Mouse (Mus musculus) bone marrow, adult 2 months (tissue): ENCODE data around the gene Mettl9. TPM values are rescaled to one million over a fixed set of nuclear protein-coding genes. Genes with fewer than 3 reads are reported as not detected.

ENCODE experiments used
- H3K27ac ChIP-seq: fragments of 200-500 bp; 2 replicates; pipeline ENCODE4 v1.5.1; 2012; ENCODE audit warnings: low read depth, mild to moderate bottlenecking, control low read depth, inconsistent platforms, low read length; ENCODE audit not compliant: control insufficient read depth, poor library complexity, insufficient read depth
- H3K4me1 ChIP-seq: fragments of 200-500 bp; 2 replicates; pipeline ENCODE4 v1.6.1; 2011; ENCODE audit warnings: low read length; ENCODE audit not compliant: control insufficient read depth, insufficient read depth
- H3K4me3 ChIP-seq: fragments of 200-500 bp; replicated peaks from 2 replicates; pipeline ENCODE3; 2011; ENCODE audit warnings: mild to moderate bottlenecking, low read depth, low read length, control low read depth; ENCODE audit not compliant: control insufficient read depth
- CTCF ChIP-seq: fragments of 200-500 bp; IDR thresholded peaks from 2 replicates; pipeline ENCODE4 v1.5.1; 2011; ENCODE audit warnings: low read length, control low read depth; ENCODE audit not compliant: control insufficient read depth, insufficient read depth
- POLR2A ChIP-seq: fragments of 200-500 bp; IDR thresholded peaks from 2 replicates; pipeline ENCODE4 v1.6.1; 2011; ENCODE audit warnings: low read depth, mild to moderate bottlenecking, control low read depth, low read length, borderline replicate concordance; ENCODE audit not compliant: control insufficient read depth
- WGBS: fragments of 180-500 bp; shearing (Covaris S2); methylation state at CpG from one replicate; pipeline ENCODE4 v1.1.7; 2018; 5-methylcytosine and 5-hydroxymethylcytosine counted together
- polyA plus RNA-seq: library from polyadenylated mRNA; stranded (reverse); fragments of >200 nt; gene quantifications from 2 replicates; pipeline ENCODE4 v1.2.4, GENCODE M21; 2011; ENCODE audit warnings: low replicate concordance; ENCODE audit not compliant: missing spikeins, insufficient read depth, insufficient read length

The Mettl9 gene
- polyA plus RNA-seq, 1 experiment = 48.1 TPM

- H3K27ac ChIP-seq = no peak overlapping the region
- no peak overlapping the region for H3K4me3 ChIP-seq
- TF ChIP-seq POLR2A (no peak), CTCF (no peak)
- 68% methylated on average over 4 of the region's 4 CpGs for WGBS
- no peaks in the 10 kb centered on the region; the same call in 1 of the 2 replicates for H3K4me1 ChIP-seq
Observed at GRCm38 (mm10) chr7:121053071-121053470, 18.8 kb downstream of the Mettl9 start.

DNA sequence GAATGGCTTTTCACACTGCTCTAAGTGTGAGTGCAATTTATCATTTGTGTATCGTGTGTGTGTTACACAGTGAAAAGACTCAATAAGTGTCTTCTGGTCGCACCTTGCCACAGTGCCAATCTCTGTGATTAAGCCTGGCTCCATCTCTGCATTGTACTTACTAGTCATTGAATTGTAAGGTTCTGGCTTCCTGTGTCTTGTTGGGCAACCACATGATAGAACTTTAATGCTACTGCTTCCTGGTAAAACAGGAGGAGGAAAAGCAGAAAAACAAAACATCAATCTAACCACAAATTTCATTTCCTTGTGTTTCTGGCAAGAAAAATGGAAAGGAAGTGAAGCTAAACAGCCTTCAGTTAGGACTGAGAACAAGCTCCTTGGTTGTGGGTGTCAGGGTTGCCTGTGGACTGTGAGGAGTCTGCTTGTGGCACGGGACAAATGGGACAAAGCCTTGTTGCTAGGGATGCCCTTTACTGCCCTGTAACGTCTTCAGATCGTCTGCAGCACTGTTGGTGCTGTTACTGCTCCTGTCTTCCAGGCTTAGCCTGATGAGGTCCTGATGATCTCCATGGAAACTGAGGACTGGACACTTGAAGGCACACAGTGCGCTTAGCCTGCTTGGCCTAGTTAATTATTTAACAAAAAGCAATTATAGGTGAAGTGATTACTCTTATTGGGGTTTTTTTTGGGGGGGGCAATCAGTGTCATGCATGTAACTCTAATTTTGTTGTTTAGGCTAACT, 25.4 kb downstream of the Mettl9 start:
- WGBS = 55% methylated on average over 6 of the region's 6 CpGs
- TF ChIP-seq CTCF (no peak), POLR2A (no peak)
- H3K4me3 ChIP-seq = no peak overlapping the region
- H3K27ac ChIP-seq = peak overlapping the region; percentile 27; the same call in 1 of the 2 replicates
- peaks cover 2% of the 10 kb centered on the region; the same call in 1 of the 2 replicates for H3K4me1 ChIP-seq

GRCm38 (mm10) chr7:121064309-121064708, 30.1 kb downstream of the Mettl9 start:
- TF ChIP-seq CTCF = no peak
- H3K27ac ChIP-seq = no peak overlapping the region
- H3K4me3 ChIP-seq = no peak overlapping the region
- WGBS = 52% methylated on average over 4 of the region's 4 CpGs
- H3K4me1 ChIP-seq = peaks cover 2% of the 10 kb centered on the region; the same call in 1 of the 2 replicates

- 53% methylated on average over 4 of the region's 4 CpGs for WGBS
- H3K4me3 ChIP-seq = peak overlapping the region; percentile 32
- no peak overlapping the region for H3K27ac ChIP-seq
- peaks cover 2% of the 10 kb centered on the region; the same call in 1 of the 2 replicates for H3K4me1 ChIP-seq
- TF ChIP-seq POLR2A = no peak
- TF ChIP-seq CTCF = no peak
Observed at GRCm38 (mm10) chr7:121071276-121071675, 37.0 kb downstream of the Mettl9 start.

- H3K4me1 ChIP-seq = peaks cover 2% of the 10 kb centered on the region; the same call in 1 of the 2 replicates
- H3K4me3 ChIP-seq = peak overlapping the region; percentile 83
- peak overlapping the region; percentile 73; the same call in 1 of the 2 replicates for H3K27ac ChIP-seq
- TF ChIP-seq CTCF = no peak
- TF ChIP-seq POLR2A = no peak
- 39% methylated on average over 5 of the region's 5 CpGs for WGBS
Observed at GRCm38 (mm10) chr7:121072506-121072905, 38.3 kb downstream of the Mettl9 start.

DNA sequence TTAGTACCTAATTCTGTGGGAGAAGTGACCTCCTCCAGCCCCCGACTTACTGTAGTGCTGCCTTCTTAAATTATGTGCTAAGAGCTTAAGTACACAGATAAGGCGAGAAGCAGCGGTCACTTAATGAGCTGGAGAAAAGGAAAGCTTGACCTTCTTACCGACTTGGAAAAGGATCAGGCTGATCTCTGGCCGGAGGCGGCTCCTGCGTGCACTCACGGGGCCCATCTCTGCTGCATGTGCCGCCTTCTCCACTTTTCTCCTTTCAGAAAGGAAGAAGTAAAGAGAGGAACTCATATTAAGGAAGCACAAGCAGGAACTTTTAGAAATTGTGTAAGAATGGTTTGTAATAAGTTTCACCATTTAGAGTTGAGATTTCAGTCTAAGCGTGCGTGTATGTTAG, 40.0 kb downstream of the Mettl9 start, which contains the start of gene Igsf6:
Igsf6 (minus strand) TSS at position 292 of the 400 bp plus-strand sequence.
- WGBS = 24% methylated on average over 11 of the region's 11 CpGs
- peaks cover 2% of the 10 kb centered on the region; the same call in 1 of the 2 replicates for H3K4me1 ChIP-seq
- H3K27ac ChIP-seq = peak within 1 kb of the TSS; percentile 64
- TF ChIP-seq POLR2A (peak; percentile 85), CTCF (no peak)
- peak within 1 kb of the TSS; percentile 76 for H3K4me3 ChIP-seq

GRCm38 (mm10) chr7:121074801-121075400, 40.7 kb downstream of the Mettl9 start:
- Histone ChIP-seq H3K4me1 (peaks cover 2% of the 10 kb centered on the region; the same call in 1 of the 2 replicates), H3K27ac (peak overlapping the region; percentile 61), H3K4me3 (peak overlapping the region; percentile 56)
- 34% methylated on average over 6 of the region's 6 CpGs for WGBS
- TF ChIP-seq POLR2A (no peak), CTCF (no peak)

GRCm38 (mm10) chr7:121075416-121075815, 41.2 kb downstream of the Mettl9 start:
- TF ChIP-seq CTCF = no peak
- no peak for TF ChIP-seq POLR2A
- WGBS = 39% methylated on average over 5 of the region's 5 CpGs
- H3K4me3 ChIP-seq = peak overlapping the region; percentile 56
- peaks cover 2% of the 10 kb centered on the region; the same call in 1 of the 2 replicates for H3K4me1 ChIP-seq
- H3K27ac ChIP-seq = peak overlapping the region; percentile 61

DNA sequence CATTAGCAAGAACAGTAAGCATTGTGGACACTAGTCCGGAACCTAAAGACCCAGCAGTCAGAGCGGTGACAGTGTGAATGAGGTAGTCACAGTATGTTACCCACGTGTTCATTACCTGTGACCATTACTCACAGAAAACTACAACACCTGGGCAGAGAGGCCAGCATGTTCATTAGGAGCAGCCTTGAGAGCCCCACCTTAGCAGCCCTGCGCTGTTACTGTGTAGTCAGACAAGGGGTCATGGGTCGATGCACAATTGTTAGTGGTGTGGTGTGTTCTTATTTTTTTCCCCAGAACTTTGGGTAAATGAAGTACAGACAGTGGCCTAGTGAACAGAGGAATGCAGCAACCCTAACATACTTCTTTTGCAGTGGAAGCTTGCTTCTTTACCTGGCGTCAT, 43.1 kb downstream of the Mettl9 start:
- H3K4me3 ChIP-seq = no peak overlapping the region
- no peak for TF ChIP-seq CTCF
- TF ChIP-seq POLR2A = no peak
- WGBS = 93% methylated on average over 6 of the region's 6 CpGs
- H3K27ac ChIP-seq = no peak overlapping the region
- no peaks in the 10 kb centered on the region for H3K4me1 ChIP-seq
